Mouse (Mus musculus): ENCODE measurements around the gene Kpna1.

GRCm38 (mm10) chr16:36079916-36080315 lies 101.4 kb downstream of the Kpna1 start:
- TF ChIP-seq POLR2AphosphoS2 (IDR thresholded peaks at IDR 0.05; ENCODE audit: insufficient read length, low read depth), result no peak
- no peak for TF ChIP-seq MAX (IDR thresholded peaks at IDR 0.05; ENCODE audit: low read depth)
- no peak for TF ChIP-seq POLR2A (IDR thresholded peaks at IDR 0.05; ENCODE audit: insufficient read length, low read depth)
- no peak for TF ChIP-seq E2F4 (IDR thresholded peaks at IDR 0.05; ENCODE audit: insufficient read depth)
